Mouse (Mus musculus): ENCODE data around the gene Lin28a. TPM values are rescaled to one million over a fixed set of nuclear protein-coding genes. Genes with fewer than 3 reads are reported as not detected.
"Not testable (repeated sequence)": the region's sequence is repeated elsewhere in the genome, so short reads cannot be mapped to it uniquely, and the experiment has no call there.

The Lin28a gene
- total RNA-seq, 1 experiment from 2014 or later, result 16.1 TPM

GRCm38 (mm10) chr4:133991087-133991660 lies 27.5 kb downstream of the Lin28a start:
- no peak for ATAC-seq (ENCODE audit: extremely low read depth, insufficient number of reproducible peaks, low FRiP score, poor library complexity, severe bottlenecking)

GRCm38 (mm10) chr4:133990035-133990434 lies 28.6 kb downstream of the Lin28a start:
- ATAC-seq (ENCODE audit: extremely low read depth, insufficient number of reproducible peaks, low FRiP score, poor library complexity, severe bottlenecking), result no peak

GRCm38 (mm10) chr4:133988289-133988688 lies 30.4 kb downstream of the Lin28a start:
- not testable (repeated sequence) for ATAC-seq (ENCODE audit: extremely low read depth, insufficient number of reproducible peaks, low FRiP score, poor library complexity, severe bottlenecking)

GRCm38 (mm10) chr4:133982936-133983335 lies 35.7 kb downstream of the Lin28a start:
- ATAC-seq (ENCODE audit: extremely low read depth, insufficient number of reproducible peaks, low FRiP score, poor library complexity, severe bottlenecking), result no peak

DNA sequence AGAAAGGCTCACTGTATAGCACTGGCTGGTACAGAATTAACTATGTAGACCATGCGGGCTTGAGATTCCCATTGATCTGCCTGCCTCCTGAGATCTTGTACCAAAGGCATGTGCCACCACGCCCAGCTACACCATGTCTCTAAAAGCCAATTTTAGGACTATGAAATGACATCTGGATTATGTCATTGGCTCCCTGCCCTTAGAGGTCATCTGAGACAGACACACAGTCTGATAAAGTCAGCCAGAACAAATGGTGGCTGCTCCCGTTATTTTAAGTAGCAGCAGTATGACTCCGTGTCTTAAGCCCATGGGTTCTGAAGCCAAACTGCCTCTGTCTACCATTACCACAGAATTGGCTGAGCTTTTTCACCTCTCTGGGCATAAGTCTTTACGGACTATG lies 38.1 kb downstream of the Lin28a start:
- no peak for ATAC-seq (ENCODE audit: extremely low read depth, insufficient number of reproducible peaks, low FRiP score, poor library complexity, severe bottlenecking)

DNA sequence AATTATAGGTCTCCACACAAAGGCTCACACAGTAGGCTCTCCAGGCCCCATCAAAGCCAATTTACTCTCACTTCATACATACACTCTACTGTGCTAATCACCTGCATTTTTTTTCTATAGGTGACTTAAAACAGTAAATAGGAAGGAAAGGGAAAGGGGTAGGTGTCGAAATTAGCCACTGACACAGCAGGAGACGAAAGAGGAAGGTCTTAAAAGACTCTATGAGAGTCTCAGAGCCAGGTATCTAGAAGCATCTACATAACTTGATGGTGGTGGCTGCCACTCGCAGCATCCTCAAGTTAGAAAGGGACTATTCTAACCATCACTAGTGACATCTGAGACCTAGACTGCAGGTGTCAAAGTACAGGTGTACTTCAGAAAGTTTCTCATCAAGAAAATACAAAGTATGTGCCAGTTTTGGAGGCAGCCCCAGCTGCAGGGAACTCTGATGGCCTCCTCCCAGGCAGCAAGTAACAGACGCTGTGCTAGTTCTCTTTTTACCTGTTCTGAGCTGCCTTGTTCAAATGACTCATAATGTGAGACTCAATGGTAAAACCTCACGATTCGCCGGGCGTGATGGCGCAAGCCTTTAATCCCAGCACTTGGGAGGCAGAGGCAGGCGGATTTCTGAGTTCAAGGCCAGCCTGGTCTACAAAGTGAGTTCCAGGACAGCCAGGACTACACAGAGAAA lies 40.5 kb downstream of the Lin28a start:
- ATAC-seq (ENCODE audit: extremely low read depth, insufficient number of reproducible peaks, low FRiP score, poor library complexity, severe bottlenecking), result peak; percentile 62; the same call in 1 of the 2 replicates

DNA sequence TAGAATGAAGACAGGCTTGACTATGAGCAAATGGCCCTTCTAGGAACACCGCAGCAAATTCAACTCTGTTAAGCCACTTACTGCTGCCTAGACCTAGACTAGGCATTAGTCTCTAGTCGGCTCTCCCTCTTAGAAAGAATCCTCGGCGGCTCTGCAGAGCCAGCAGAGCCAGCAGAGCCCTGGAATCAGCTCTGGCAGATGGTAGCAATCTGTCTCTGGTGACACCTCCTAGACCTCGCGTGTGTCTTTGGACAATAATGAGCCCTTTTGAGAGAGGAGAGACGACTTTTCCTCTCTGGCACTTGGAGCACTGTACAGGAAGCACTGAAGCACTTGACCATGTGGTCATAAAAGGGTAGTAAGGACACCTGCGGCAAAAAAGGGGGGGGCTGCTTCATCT lies 46.9 kb downstream of the Lin28a start:
- ATAC-seq (ENCODE audit: extremely low read depth, insufficient number of reproducible peaks, low FRiP score, poor library complexity, severe bottlenecking), result no peak

DNA sequence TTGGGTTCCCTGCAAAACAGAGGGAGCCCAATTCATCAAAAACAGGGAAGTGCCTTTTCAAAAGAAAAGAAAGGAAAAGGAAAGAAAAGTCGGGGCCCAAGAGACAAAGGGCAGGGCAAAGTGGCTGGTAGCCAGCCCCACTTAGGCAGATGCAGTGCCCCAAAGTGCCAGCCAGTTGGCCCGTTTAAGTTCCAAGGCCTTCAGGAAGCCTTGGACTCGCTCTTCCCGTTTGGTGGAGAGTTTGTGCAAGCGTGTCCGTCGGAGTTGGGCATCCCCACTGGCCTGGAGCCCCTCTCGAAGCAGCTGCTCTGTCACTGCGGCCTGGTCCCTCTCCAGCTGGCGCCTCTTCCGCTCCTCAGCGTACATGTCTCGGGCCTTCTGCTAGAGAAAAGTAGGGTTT lies 47.8 kb downstream of the Lin28a start:
- ATAC-seq (ENCODE audit: extremely low read depth, insufficient number of reproducible peaks, low FRiP score, poor library complexity, severe bottlenecking), result no peak

DNA sequence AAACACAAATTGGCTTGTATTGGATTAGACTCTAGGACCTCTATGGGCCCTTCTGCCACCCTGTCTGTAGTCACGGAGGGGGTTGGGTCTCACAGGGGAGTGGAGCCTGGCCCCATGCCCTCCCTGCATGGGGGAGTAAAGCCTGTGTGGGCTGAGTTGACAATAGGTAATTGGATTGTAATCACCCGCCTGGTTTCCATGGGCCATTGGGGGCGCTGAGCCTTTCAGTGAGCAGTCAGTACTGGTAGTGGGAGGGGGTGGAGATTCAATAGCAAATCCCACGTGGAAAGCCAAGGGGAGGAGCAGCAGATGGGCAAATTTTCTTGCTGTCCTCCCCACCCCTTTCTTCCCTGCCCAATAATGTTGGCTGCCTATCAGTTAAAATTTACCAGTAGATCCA lies 48.4 kb downstream of the Lin28a start:
- ATAC-seq (ENCODE audit: extremely low read depth, insufficient number of reproducible peaks, low FRiP score, poor library complexity, severe bottlenecking), result no peak

GRCm38 (mm10) chr4:133969114-133969770 lies 49.4 kb downstream of the Lin28a start:
- ATAC-seq (ENCODE audit: extremely low read depth, insufficient number of reproducible peaks, low FRiP score, poor library complexity, severe bottlenecking), result no peak

GRCm38 (mm10) chr4:133968150-133968921 lies 50.3 kb downstream of the Lin28a start, which contains the start of gene Hmgn2:
Gene Hmgn2 (minus strand): TSS chr4:133968650.
- peak; percentile 54 for ATAC-seq (ENCODE audit: extremely low read depth, insufficient number of reproducible peaks, low FRiP score, poor library complexity, severe bottlenecking)

DNA sequence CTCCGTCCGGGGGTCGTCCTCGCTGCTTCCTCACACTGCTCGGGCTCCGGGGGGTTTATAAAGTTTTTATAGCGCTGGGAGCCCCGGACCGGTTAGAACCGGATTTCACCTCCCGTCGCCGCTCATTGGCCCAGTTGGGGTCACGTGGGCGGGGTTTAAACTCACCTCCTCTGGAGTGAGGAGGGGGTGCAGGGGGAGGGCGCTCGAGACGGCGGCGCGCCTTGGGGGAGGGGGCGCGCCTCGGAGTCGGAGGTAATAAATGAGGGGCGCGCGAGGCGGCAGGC lies 50.8 kb downstream of the Lin28a start:
- peak; percentile 52 for ATAC-seq (ENCODE audit: extremely low read depth, insufficient number of reproducible peaks, low FRiP score, poor library complexity, severe bottlenecking)

GRCm38 (mm10) chr4:133967138-133967865 lies 51.3 kb downstream of the Lin28a start:
- ATAC-seq (ENCODE audit: extremely low read depth, insufficient number of reproducible peaks, low FRiP score, poor library complexity, severe bottlenecking), result peak; percentile 71

DNA sequence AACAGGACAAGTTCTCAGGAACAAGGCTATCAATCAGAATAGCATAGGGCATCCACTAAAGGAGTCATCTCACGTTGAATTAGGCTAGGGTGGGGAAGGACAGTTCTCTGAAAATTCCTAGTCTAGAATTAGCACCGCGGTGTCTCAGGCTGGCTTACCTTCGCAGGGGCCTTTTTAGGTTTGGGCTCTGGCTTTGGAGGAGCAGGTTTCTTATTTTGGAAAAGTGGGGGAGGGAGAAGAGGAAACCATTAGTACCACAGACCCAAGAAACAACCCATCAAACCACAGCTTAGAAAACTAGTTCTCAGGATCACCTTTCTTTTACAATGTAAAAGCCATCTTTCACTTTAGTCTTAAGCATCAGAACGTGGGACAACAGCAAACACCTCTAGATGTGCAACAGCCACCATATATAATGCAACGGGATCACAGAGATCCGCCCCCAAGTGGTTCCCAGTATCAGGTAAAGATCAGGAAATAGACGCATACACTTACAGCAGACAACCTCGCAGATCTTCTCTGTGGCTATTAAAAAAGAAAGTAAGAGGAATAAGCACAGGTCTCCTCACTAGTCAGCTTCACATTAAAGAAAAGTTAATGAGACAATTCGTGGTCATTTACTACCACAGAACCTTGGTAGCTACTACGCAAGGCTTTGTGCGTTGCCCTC lies 52.2 kb downstream of the Lin28a start:
- ATAC-seq (ENCODE audit: extremely low read depth, insufficient number of reproducible peaks, low FRiP score, poor library complexity, severe bottlenecking), result no peak

DNA sequence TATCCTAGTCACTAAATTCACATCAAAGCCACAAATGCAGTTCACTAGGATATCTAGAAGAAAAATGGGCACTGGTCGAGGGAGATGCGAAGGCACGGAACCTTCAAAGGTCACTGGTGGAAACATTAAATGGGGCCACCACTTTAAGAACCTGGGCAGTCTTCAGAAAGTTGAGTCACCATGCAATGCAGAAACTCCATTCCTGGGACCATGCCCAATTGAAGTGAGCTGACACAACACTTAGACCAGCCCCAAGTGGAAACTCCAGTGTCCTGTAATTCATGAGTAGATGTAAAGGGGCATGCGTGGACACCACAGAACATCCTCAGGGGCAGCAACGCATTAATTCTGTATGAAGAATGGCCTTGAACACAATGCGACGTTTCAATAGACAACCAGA lies 56.1 kb downstream of the Lin28a start:
- no peak for ATAC-seq (ENCODE audit: extremely low read depth, insufficient number of reproducible peaks, low FRiP score, poor library complexity, severe bottlenecking)

- no peak for ATAC-seq (ENCODE audit: extremely low read depth, insufficient number of reproducible peaks, low FRiP score, poor library complexity, severe bottlenecking)
Observed at GRCm38 (mm10) chr4:133958884-133959283, 59.8 kb downstream of the Lin28a start.

DNA sequence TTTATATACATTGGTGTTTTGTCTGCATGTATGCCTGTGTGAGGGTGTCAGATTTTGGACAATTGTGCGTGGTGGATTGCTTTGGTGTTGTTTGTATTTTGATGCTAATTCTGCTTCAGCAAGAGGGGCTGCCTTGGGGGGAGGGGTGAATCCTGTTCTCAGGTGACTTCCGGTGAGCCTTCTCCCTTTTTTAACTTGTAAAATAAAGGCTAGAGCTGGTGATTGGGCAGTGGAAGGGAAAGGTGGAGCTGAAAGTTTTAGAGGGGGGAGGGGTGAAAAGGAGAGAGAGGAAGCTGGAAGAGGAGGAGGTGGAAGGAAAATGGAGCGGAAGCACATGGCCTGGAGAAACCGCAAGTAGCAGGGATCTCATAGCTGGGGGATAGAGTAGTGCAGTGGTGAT lies 62.3 kb downstream of the Lin28a start:
- ATAC-seq (ENCODE audit: extremely low read depth, insufficient number of reproducible peaks, low FRiP score, poor library complexity, severe bottlenecking), result no peak

Measured in neutrophil, adult 5-6 weeks (primary cell).